Mouse (Mus musculus) heart, embryonic 16.5 days (tissue): ENCODE results near the gene Adprhl2. TPM values are rescaled to one million over a fixed set of nuclear protein-coding genes. Genes with fewer than 3 reads are reported as not detected.

Experiments used
- ATAC-seq: fragments of 200-750 bp; cut with Nextera tagmentation; replicated peaks from 2 replicates; pipeline ENCODE4 v1.8.0; 2017; ENCODE audit warnings: moderate number of reproducible peaks; ENCODE audit not compliant: insufficient read depth, low FRiP score; ENCODE audit errors: extremely low read depth
- H3K27ac ChIP-seq: fragments of 300-500 bp; sonication (generic); 2 replicates; pipeline ENCODE4 v1.5.1; 2014; ENCODE audit warnings: mild to moderate bottlenecking, low read length, control low read depth, moderate library complexity
- H3K27me3 ChIP-seq: fragments of 300-500 bp; sonication (generic); 2 replicates; pipeline ENCODE4 v1.6.1; 2014; ENCODE audit warnings: low read length, mixed read lengths; ENCODE audit not compliant: control insufficient read depth, insufficient read depth
- H3K36me3 ChIP-seq: fragments of 300-500 bp; sonication (generic); 2 replicates; pipeline ENCODE4 v1.6.1; 2014; ENCODE audit not compliant: control insufficient read depth, insufficient read depth
- H3K4me1 ChIP-seq: fragments of 300-500 bp; sonication (generic); 2 replicates; pipeline ENCODE4 v1.6.1; 2014; ENCODE audit warnings: low read length, mixed read lengths; ENCODE audit not compliant: control insufficient read depth, insufficient read depth
- H3K4me2 ChIP-seq: fragments of 300-500 bp; sonication (generic); 2 replicates; pipeline ENCODE4 v1.6.1; 2014; ENCODE audit warnings: low read depth, mild to moderate bottlenecking, control low read depth, low read length
- H3K4me3 ChIP-seq: fragments of 300-500 bp; sonication (generic); 2 replicates; pipeline ENCODE4 v1.5.1; 2014; ENCODE audit warnings: mild to moderate bottlenecking, control low read depth, low read length
- H3K9ac ChIP-seq: fragments of 300-500 bp; sonication (generic); 2 replicates; pipeline ENCODE4 v1.6.1; 2014; ENCODE audit warnings: low read length, control low read depth
- H3K9me3 ChIP-seq: fragments of 300-500 bp; sonication (generic); replicated peaks from 2 replicates; pipeline ENCODE4 v1.6.1; 2016; ENCODE audit warnings: low read length; ENCODE audit not compliant: control insufficient read depth
- WGBS: fragments of 180-500 bp; shearing (Covaris S2); extraction: QIAGEN DNeasy Blood & Tissue Kit; methylation state at CpG from one replicate; pipeline ENCODE4 v1.1.7; 2014; 5-methylcytosine and 5-hydroxymethylcytosine counted together
- polyA plus RNA-seq: library from polyadenylated mRNA; unstranded; fragments of >200 nt; fragmentation: Nextera tagmentation; extraction: Ambion mirVana; gene quantifications from 2 replicates; pipeline ENCODE4 v1.2.1, GENCODE M21; 2015

The Adprhl2 gene
- polyA plus RNA-seq, 1 experiment from 2014 or later, result 38.6 TPM

- Histone ChIP-seq H3K4me1 (no peaks in the 10 kb centered on the region), H3K27me3 (no peaks in the 10 kb centered on the region), H3K36me3 (peaks cover 10% of the 10 kb centered on the region), H3K9ac (no peak overlapping the region), H3K27ac (no peak overlapping the region), H3K9me3 (no peaks in the 10 kb centered on the region), H3K4me2 (no peak overlapping the region), H3K4me3 (no peak overlapping the region)
- 71% methylated on average over 3 of the region's 3 CpGs for WGBS
- no peak for ATAC-seq
Observed at GRCm38 (mm10) chr4:126269292-126269691, 52.2 kb downstream of the Adprhl2 start.

Other genes with a start within 250 kb of the Adprhl2 start
- 41.7 and 47.2 TPM in 2 replicates for gene Lsm10, start 225.1 kb downstream of the Adprhl2 start, polyA plus RNA-seq
- gene Stk40, start 217.7 kb downstream of the Adprhl2 start, polyA plus RNA-seq, result 24.5 and 26.6 TPM in 2 replicates
- 29.5 TPM in 2 replicates for gene Eva1b, start 174.0 kb downstream of the Adprhl2 start, polyA plus RNA-seq
- gene Sh3d21, start 158.2 kb downstream of the Adprhl2 start, polyA plus RNA-seq, result 2.7 and 3.4 TPM in 2 replicates
- 137 and 143 TPM in 2 replicates for gene Thrap3, start 118.9 kb downstream of the Adprhl2 start, polyA plus RNA-seq
- gene Map7d1, start 65.4 kb downstream of the Adprhl2 start, polyA plus RNA-seq, result 34.7 and 36.1 TPM in 2 replicates
- gene Trappc3, start 59.4 kb downstream of the Adprhl2 start, polyA plus RNA-seq, result 78.1 and 81.3 TPM in 2 replicates
- gene Col8a2, start 34.9 kb downstream of the Adprhl2 start, polyA plus RNA-seq, result 4.5 and 5.0 TPM in 2 replicates
- gene Tekt2, start 4.0 kb upstream of the Adprhl2 start, polyA plus RNA-seq, result 2.3 and 2.7 TPM in 2 replicates
- gene Ago3, start 107.9 kb upstream of the Adprhl2 start, polyA plus RNA-seq, result 11.4 and 13.4 TPM in 2 replicates
- 2.1 and 2.3 TPM in 2 replicates for gene Ago1, start 146.9 kb upstream of the Adprhl2 start, polyA plus RNA-seq
- gene Ago4, start 211.8 kb upstream of the Adprhl2 start, polyA plus RNA-seq, result 0.97 and 1.1 TPM in 2 replicates
- gene Clspn, start 235.2 kb upstream of the Adprhl2 start, polyA plus RNA-seq, result 20.3 and 22.5 TPM in 2 replicates